Mouse (Mus musculus): Measurements from ENCODE around the gene Aldh9a1. TPM values are rescaled to one million over a fixed set of nuclear protein-coding genes. Genes with fewer than 3 reads are reported as not detected.
"Not testable (repeated sequence)": the region's sequence is repeated elsewhere in the genome, so short reads cannot be mapped to it uniquely, and the experiment has no call there.

Aldh9a1 gene
- polyA plus RNA-seq, 1 experiment from 2014 or later: 53.6 TPM

GRCm38 (mm10) chr1:167337463-167338095 lies 12.2 kb upstream of the Aldh9a1 start:
- Histone ChIP-seq H3K27ac (no peak overlapping the region), H3K36me3 (replicated peaks) (peaks cover 9% of the 10 kb centered on the region), H3K4me3 (no peak overlapping the region), H3K4me1 (peaks cover 8% of the 10 kb centered on the region), H3K27me3 (ENCODE audit: poor library complexity, severe bottlenecking) (peaks cover 32% of the 10 kb centered on the region), H3K9me3 (no peaks in the 10 kb centered on the region)
- DNase-seq (ENCODE audit: extremely low spot score, low spot score): peak; percentile 80
- WGBS: 23% methylated on average over 12 of the region's 12 CpGs

GRCm38 (mm10) chr1:167339177-167339781 lies 10.5 kb upstream of the Aldh9a1 start:
- no peaks in the 10 kb centered on the region for H3K36me3 ChIP-seq (replicated peaks)
- H3K27me3 ChIP-seq (ENCODE audit: poor library complexity, severe bottlenecking): peaks cover 32% of the 10 kb centered on the region
- H3K4me3 ChIP-seq: no peak overlapping the region
- whole genome bisulfite sequencing: 71% methylated on average over 9 of the region's 9 CpGs
- H3K9me3 ChIP-seq: no peaks in the 10 kb centered on the region
- H3K27ac ChIP-seq: no peak overlapping the region
- peaks cover 8% of the 10 kb centered on the region for H3K4me1 ChIP-seq
- no peak for DNase-seq (ENCODE audit: extremely low spot score, low spot score)

GRCm38 (mm10) chr1:167340111-167340787 lies 9.5 kb upstream of the Aldh9a1 start:
- WGBS: 2% methylated on average over 47 of the region's 47 CpGs
- peaks cover 8% of the 10 kb centered on the region for H3K4me1 ChIP-seq
- peak; percentile 24 for DNase-seq (ENCODE audit: extremely low spot score, low spot score)
- H3K27ac ChIP-seq: peak overlapping the region; percentile 58; the same call in 1 of the 2 replicates
- H3K4me3 ChIP-seq: peak overlapping the region; percentile 59
- no peaks in the 10 kb centered on the region for H3K36me3 ChIP-seq (replicated peaks)
- peaks cover 32% of the 10 kb centered on the region for H3K27me3 ChIP-seq (ENCODE audit: poor library complexity, severe bottlenecking)
- H3K9me3 ChIP-seq: no peaks in the 10 kb centered on the region

GRCm38 (mm10) chr1:167340910-167341528 lies 8.8 kb upstream of the Aldh9a1 start:
- WGBS: 86% methylated on average over 3 of the region's 3 CpGs
- Histone ChIP-seq H3K27ac (no peak overlapping the region), H3K27me3 (ENCODE audit: poor library complexity, severe bottlenecking) (peaks cover 32% of the 10 kb centered on the region), H3K36me3 (replicated peaks) (no peaks in the 10 kb centered on the region), H3K4me1 (peaks cover 8% of the 10 kb centered on the region), H3K4me3 (no peak overlapping the region), H3K9me3 (no peaks in the 10 kb centered on the region)
- no peak for DNase-seq (ENCODE audit: extremely low spot score, low spot score)

GRCm38 (mm10) chr1:167342831-167343230 lies 7.0 kb upstream of the Aldh9a1 start:
- Histone ChIP-seq H3K9me3 (no peaks in the 10 kb centered on the region), H3K36me3 (replicated peaks) (no peaks in the 10 kb centered on the region), H3K4me1 (peaks cover 8% of the 10 kb centered on the region), H3K27ac (no peak overlapping the region), H3K27me3 (ENCODE audit: poor library complexity, severe bottlenecking) (peaks cover 32% of the 10 kb centered on the region), H3K4me3 (no peak overlapping the region)
- DNase-seq (ENCODE audit: extremely low spot score, low spot score): no peak
- WGBS: 88% methylated on average over 10 of the region's 10 CpGs

GRCm38 (mm10) chr1:167345994-167346520 lies 3.7 kb upstream of the Aldh9a1 start:
- not testable (repeated sequence) for DNase-seq (ENCODE audit: extremely low spot score, low spot score); H3K27me3 ChIP-seq (ENCODE audit: poor library complexity, severe bottlenecking); H3K4me3 ChIP-seq; H3K36me3 ChIP-seq (replicated peaks); H3K27ac ChIP-seq; H3K9me3 ChIP-seq
- peaks cover 18% of the 10 kb centered on the region for H3K4me1 ChIP-seq
- WGBS: 93% methylated on average over 10 of the region's 10 CpGs

GRCm38 (mm10) chr1:167349206-167349605 lies 585 bp upstream of the Aldh9a1 start:
- Histone ChIP-seq H3K36me3 (replicated peaks) (peaks cover 10% of the 10 kb centered on the region), H3K4me1 (peaks cover 20% of the 10 kb centered on the region), H3K27ac (peak overlapping the region; percentile 91; the same call in 1 of the 2 replicates)
- not testable (repeated sequence) for DNase-seq (ENCODE audit: extremely low spot score, low spot score); H3K4me3 ChIP-seq; H3K27me3 ChIP-seq (ENCODE audit: poor library complexity, severe bottlenecking); H3K9me3 ChIP-seq
- 60% methylated on average over 3 of the region's 3 CpGs for WGBS

GRCm38 (mm10) chr1:167350597-167351415 lies 1.0 kb downstream of the Aldh9a1 start:
- H3K27me3 ChIP-seq (ENCODE audit: poor library complexity, severe bottlenecking): no peaks in the 10 kb centered on the region
- WGBS: 31% methylated on average over 13 of the region's 13 CpGs
- H3K4me1 ChIP-seq: peaks cover 20% of the 10 kb centered on the region
- no peaks in the 10 kb centered on the region for H3K9me3 ChIP-seq
- H3K4me3 ChIP-seq: peak overlapping the region; percentile 82
- peaks cover 26% of the 10 kb centered on the region for H3K36me3 ChIP-seq (replicated peaks)
- no peak for DNase-seq (ENCODE audit: extremely low spot score, low spot score)
- H3K27ac ChIP-seq: peak overlapping the region; percentile 91

- 94% methylated on average over 14 of the region's 14 CpGs for WGBS
- H3K36me3 ChIP-seq (replicated peaks): peaks cover 42% of the 10 kb centered on the region
- no peak for DNase-seq (ENCODE audit: extremely low spot score, low spot score)
Observed at GRCm38 (mm10) chr1:167352403-167352802, 2.6 kb downstream of the Aldh9a1 start.

GRCm38 (mm10) chr1:167357387-167357786 lies 7.6 kb downstream of the Aldh9a1 start:
- no peaks in the 10 kb centered on the region for H3K9me3 ChIP-seq
- WGBS: 96% methylated on average over 9 of the region's 9 CpGs
- H3K27me3 ChIP-seq (ENCODE audit: poor library complexity, severe bottlenecking): no peaks in the 10 kb centered on the region
- no peaks in the 10 kb centered on the region for H3K4me1 ChIP-seq
- H3K36me3 ChIP-seq (replicated peaks): peaks cover 75% of the 10 kb centered on the region
- DNase-seq (ENCODE audit: extremely low spot score, low spot score): no peak
- no peak overlapping the region for H3K4me3 ChIP-seq
- H3K27ac ChIP-seq: no peak overlapping the region

More at GRCm38 (mm10) chr1:167352403-167352802, 2.6 kb downstream of the Aldh9a1 start:
- Histone ChIP-seq H3K9me3 (no peaks in the 10 kb centered on the region), H3K4me1 (peaks cover 20% of the 10 kb centered on the region), H3K27me3 (ENCODE audit: poor library complexity, severe bottlenecking) (no peaks in the 10 kb centered on the region), H3K27ac (no peak overlapping the region), H3K4me3 (no peak overlapping the region)

- Histone ChIP-seq H3K36me3 (replicated peaks) (peaks cover 73% of the 10 kb centered on the region), H3K27ac (no peak overlapping the region), H3K4me3 (no peak overlapping the region), H3K27me3 (ENCODE audit: poor library complexity, severe bottlenecking) (no peaks in the 10 kb centered on the region), H3K9me3 (no peaks in the 10 kb centered on the region), H3K4me1 (0 out of 2 replicates have a peak, but pooled peaks cover 3% of the 10 kb centered on the region)
- WGBS: 89% methylated on average over 9 of the region's 9 CpGs
- no peak for DNase-seq (ENCODE audit: extremely low spot score, low spot score)
Observed at GRCm38 (mm10) chr1:167358731-167359130, 8.9 kb downstream of the Aldh9a1 start.

- Histone ChIP-seq H3K27me3 (ENCODE audit: poor library complexity, severe bottlenecking) (no peaks in the 10 kb centered on the region), H3K9me3 (no peaks in the 10 kb centered on the region), H3K4me1 (0 out of 2 replicates have a peak, but pooled peaks cover 3% of the 10 kb centered on the region), H3K36me3 (replicated peaks) (peaks cover 62% of the 10 kb centered on the region), H3K27ac (no peak overlapping the region), H3K4me3 (no peak overlapping the region)
- 54% methylated on average over 4 of the region's 4 CpGs for WGBS
- DNase-seq (ENCODE audit: extremely low spot score, low spot score): no peak
Observed at GRCm38 (mm10) chr1:167360268-167360667, 10.5 kb downstream of the Aldh9a1 start.

All from forebrain, embryonic 10.5 days (tissue).